Mouse (Mus musculus) macrophage (primary cell): ENCODE measurements around the gene Myo7a. TPM values are rescaled to one million over a fixed set of nuclear protein-coding genes. Genes with fewer than 3 reads are reported as not detected.

Source experiments
- polyA plus RNA-seq: library from polyadenylated mRNA; stranded (reverse); fragments of 250-400 nt; gene quantifications from 3 replicates; pipeline ENCODE4 v1.2.4, GENCODE M21; 2018; ENCODE audit warnings: inconsistent platforms

Myo7a gene
- polyA plus RNA-seq, 1 experiment from 2014 or later = 19.5 TPM

Other genes starting within 250 kb of the Myo7a start
- not detected in 3 replicates for gene Gdpd4, start 199.6 kb downstream of the Myo7a start, polyA plus RNA-seq
- 0.11 TPM in 1 of 3 replicates, not detected in the others for gene Omp, start 26.0 kb upstream of the Myo7a start, polyA plus RNA-seq
- 5.5 to 8.5 TPM (median 5.9 TPM) in 3 replicates for gene Capn5, start 58.8 kb upstream of the Myo7a start, polyA plus RNA-seq
- gene B3gnt6, start 80.0 kb upstream of the Myo7a start, polyA plus RNA-seq = 0.18 TPM in 1 of 3 replicates, not detected in the others
- 39.0 to 58.1 TPM (median 52.0 TPM) in 3 replicates for gene Acer3, start 201.7 kb upstream of the Myo7a start, polyA plus RNA-seq
- 3.6 to 10.4 TPM (median 4.7 TPM) in 3 replicates for gene Tsku, start 241.8 kb upstream of the Myo7a start, polyA plus RNA-seq